Mouse (Mus musculus) ES-E14 (cell line): ENCODE data around the gene Dicer1. TPM values are rescaled to one million over a fixed set of nuclear protein-coding genes. Genes with fewer than 3 reads are reported as not detected.
"Not testable (repeated sequence)": the region's sequence is repeated elsewhere in the genome, so short reads cannot be mapped to it uniquely, and the experiment has no call there.

Experiments used
- DNase-seq: peaks from one replicate; pipeline ENCODE4 v3.0.0-alpha.2; 2013; ENCODE audit warnings: low read depth, low spot score
- H3K27ac ChIP-seq: 2 replicates; pipeline ENCODE4 v1.5.1; 2012; ENCODE audit warnings: low read depth, mild to moderate bottlenecking, low read length, moderate library complexity, mixed read lengths; ENCODE audit not compliant: poor library complexity, insufficient read depth, severe bottlenecking
- H3K36me3 ChIP-seq: 2 replicates; pipeline ENCODE4 v1.6.1; 2012; ENCODE audit warnings: mild to moderate bottlenecking, low read length, moderate library complexity, mixed read lengths; ENCODE audit not compliant: control insufficient read depth, poor library complexity, insufficient read depth, severe bottlenecking
- H3K4me1 ChIP-seq, 2 experiments: fragments of 150-350 bp in 1 of 2; sonication (generic) in 1 of 2; 2 replicates each; pipeline ENCODE4 v1.6.1; 2012; ENCODE audit warnings: low read length in 2 of 2, mild to moderate bottlenecking in 1 of 2, mixed read lengths in 1 of 2; ENCODE audit not compliant: control insufficient read depth in 2 of 2, insufficient read depth in 2 of 2, poor library complexity in 1 of 2
- H3K4me3 ChIP-seq, 2 experiments: fragments of 150-350 bp in 1 of 2; sonication (generic) in 1 of 2; 2 replicates each; pipeline ENCODE4 v1.5.1; 2012; ENCODE audit warnings: low read length in 2 of 2, low read depth in 1 of 2, mild to moderate bottlenecking in 1 of 2, mixed read lengths in 1 of 2; ENCODE audit not compliant: insufficient read depth in 1 of 2, poor library complexity in 1 of 2, severe bottlenecking in 1 of 2
- H3K9ac ChIP-seq: 2 replicates; pipeline ENCODE4 v1.6.1; 2012; ENCODE audit warnings: low read depth, mild to moderate bottlenecking, low read length, mixed read lengths; ENCODE audit not compliant: poor library complexity, insufficient read depth, severe bottlenecking
- H3K9me3 ChIP-seq: fragments of 150-350 bp; sonication (generic); 2 replicates; pipeline ENCODE4 v1.6.1; 2012; ENCODE audit warnings: low read depth, mild to moderate bottlenecking, low read length; ENCODE audit not compliant: control insufficient read depth, insufficient read depth
- CHD2 ChIP-seq: IDR thresholded peaks from 2 replicates; pipeline ENCODE4 v1.6.1; 2014; ENCODE audit warnings: mild to moderate bottlenecking, low read depth, low read length, inconsistent platforms
- HCFC1 ChIP-seq: IDR thresholded peaks from 2 replicates; pipeline ENCODE4 v1.6.1; 2012; ENCODE audit warnings: low read length, inconsistent platforms, borderline replicate concordance; ENCODE audit not compliant: insufficient read depth
- MAFK ChIP-seq: IDR thresholded peaks from 2 replicates; pipeline ENCODE4 v1.6.1; 2014; ENCODE audit warnings: mild to moderate bottlenecking, low read depth, low read length, inconsistent platforms; ENCODE audit not compliant: insufficient read depth
- ZC3H11A ChIP-seq: IDR thresholded peaks from 2 replicates; pipeline ENCODE4 v1.6.1; 2012; ENCODE audit warnings: low read depth, mild to moderate bottlenecking, inconsistent platforms, low read length, borderline replicate concordance
- ZNF384 ChIP-seq: IDR thresholded peaks from 2 replicates; pipeline ENCODE4 v1.6.1; 2012; ENCODE audit warnings: low read depth, low read length, inconsistent platforms
- in situ Hi-C, 2 experiments: fragments of 600-800 bp; cut with MboI; formaldehyde crosslinking; loops; one replicate each; pipeline ENCODE4 v1.15.1; 2025; ENCODE audit warnings: low sequenced_read_pairs in 2 of 2, inconsistent platforms in 1 of 2; ENCODE audit not compliant: unreplicated experiment in 2 of 2
- total RNA-seq: library from RNA; depleted of rRNA; stranded (reverse); fragments of 300-350 nt; gene quantifications from 2 replicates; pipeline ENCODE4 v1.2.3, GENCODE M21; 2012

Dicer1 gene
- total RNA-seq, 1 experiment, result 51.9 TPM

DNA sequence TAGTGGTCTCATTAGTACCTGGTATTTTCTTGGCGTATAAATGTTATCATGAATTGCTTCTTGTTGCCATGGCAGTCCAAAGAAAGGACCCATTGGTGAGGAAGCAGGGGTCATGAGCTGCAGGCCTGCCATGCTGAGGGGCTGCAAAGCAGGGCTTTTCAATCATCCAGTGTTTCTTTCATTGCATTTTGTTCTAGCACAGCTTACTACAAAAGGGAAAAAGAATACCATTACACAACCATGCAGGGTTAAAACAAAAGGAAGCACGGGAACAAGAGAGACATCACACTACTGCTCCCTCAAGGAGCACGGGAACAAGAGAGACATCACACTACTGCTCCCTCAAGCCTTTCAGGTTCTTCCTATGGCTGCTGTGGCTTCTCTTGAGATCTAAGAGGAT is 20.0 kb downstream of the Dicer1 start:
- H3K4me3 ChIP-seq, result no peak overlapping the region
- peaks cover 0 to 2% of the 10 kb centered on the region in 2 experiments; a peak in 1 of 4 replicates for H3K4me1 ChIP-seq
- DNase-seq, result no peak
- H3K9me3 ChIP-seq, result no peaks in the 10 kb centered on the region
- H3K9ac ChIP-seq, result no peak overlapping the region
- TF ChIP-seq CHD2, result no peak
- H3K27ac ChIP-seq, result no peak overlapping the region
- in situ Hi-C loops, result no loop called here
- H3K36me3 ChIP-seq, result peaks cover 28% of the 10 kb centered on the region

DNA sequence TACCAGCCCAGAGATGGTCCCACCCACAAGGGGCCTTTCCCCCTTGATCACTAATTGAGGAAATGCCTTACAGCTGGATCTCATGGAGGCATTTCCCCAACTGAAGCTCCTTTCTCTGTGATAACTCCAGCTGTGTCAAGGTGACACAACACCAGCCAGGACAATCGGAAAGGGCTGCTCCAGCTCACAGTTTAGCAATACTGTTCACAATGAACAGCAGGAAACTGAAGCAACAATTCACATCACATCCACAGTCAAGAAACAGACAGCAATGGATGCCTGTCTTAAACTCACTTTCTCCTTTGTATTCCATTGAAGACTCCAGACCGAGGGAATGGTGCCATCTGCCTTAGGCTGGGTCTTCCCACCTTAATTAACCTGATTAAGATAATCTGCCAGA is 25.3 kb downstream of the Dicer1 start:
- H3K9me3 ChIP-seq, in situ Hi-C loops, H3K4me1 ChIP-seq, H3K9ac ChIP-seq, H3K4me3 ChIP-seq, DNase-seq, H3K27ac ChIP-seq: not testable (repeated sequence)
- peaks cover 33% of the 10 kb centered on the region for H3K36me3 ChIP-seq

DNA sequence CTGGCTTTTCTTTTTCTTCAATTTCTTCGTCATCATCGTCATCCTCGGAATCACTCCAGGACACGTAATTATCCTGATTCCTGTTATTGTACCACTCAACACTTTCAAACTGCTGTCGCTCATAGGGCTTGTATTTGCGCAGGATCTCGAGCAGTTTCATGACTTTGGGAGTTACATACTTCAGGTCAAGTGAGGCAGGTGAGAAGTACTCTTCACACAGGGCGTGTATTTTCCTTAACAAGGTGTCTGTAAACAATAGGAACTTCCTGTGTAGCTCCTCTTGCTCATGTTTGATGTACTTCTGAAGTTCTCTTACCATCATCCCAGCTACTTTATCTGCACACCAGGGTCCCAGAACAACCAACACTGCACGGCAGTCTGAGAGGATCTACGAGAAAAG is 29.7 kb downstream of the Dicer1 start:
- peaks cover 0 to 9% of the 10 kb centered on the region in 2 experiments; a peak in 1 of 4 replicates for H3K4me1 ChIP-seq
- H3K9me3 ChIP-seq, result no peaks in the 10 kb centered on the region
- H3K36me3 ChIP-seq, result peaks cover 16% of the 10 kb centered on the region
- no peak for DNase-seq
- TF ChIP-seq HCFC1 (no peak), CHD2 (no peak), ZNF384 (no peak), ZC3H11A (no peak), MAFK (no peak)
- no peak overlapping the region for H3K4me3 ChIP-seq
- H3K27ac ChIP-seq, result no peak overlapping the region
- no peak overlapping the region for H3K9ac ChIP-seq
- in situ Hi-C loops, result no loop called here

DNA sequence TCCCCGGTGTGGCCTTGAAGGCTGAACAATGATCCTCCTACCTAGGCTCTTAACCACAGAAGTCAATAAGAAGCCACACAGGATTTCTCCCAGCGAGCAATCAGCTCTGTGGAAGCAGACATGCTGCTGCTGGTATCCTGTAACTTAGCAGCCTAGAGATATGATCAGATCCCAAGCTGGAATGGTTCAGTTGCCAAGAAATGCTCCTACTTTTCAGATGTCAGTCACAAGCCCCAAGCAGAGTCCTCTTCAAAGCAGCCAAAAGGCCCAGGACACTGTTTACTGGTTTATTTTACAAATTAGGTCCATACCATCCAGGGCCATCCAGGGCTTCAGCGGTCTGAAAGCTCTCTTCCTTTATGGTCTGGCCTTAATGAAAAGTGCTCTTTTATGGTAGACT is 30.7 kb downstream of the Dicer1 start:
- Histone ChIP-seq H3K4me1 (peaks cover 0 to 9% of the 10 kb centered on the region in 2 experiments; a peak in 1 of 4 replicates), H3K36me3 (peaks cover 19% of the 10 kb centered on the region), H3K4me3 (no peak overlapping the region), H3K27ac (no peak overlapping the region), H3K9ac (no peak overlapping the region), H3K9me3 (no peaks in the 10 kb centered on the region)
- in situ Hi-C loops, result no loop called here
- DNase-seq, result no peak
- TF ChIP-seq CHD2 (no peak), ZNF384 (no peak), ZC3H11A (no peak), HCFC1 (no peak), MAFK (no peak)

DNA sequence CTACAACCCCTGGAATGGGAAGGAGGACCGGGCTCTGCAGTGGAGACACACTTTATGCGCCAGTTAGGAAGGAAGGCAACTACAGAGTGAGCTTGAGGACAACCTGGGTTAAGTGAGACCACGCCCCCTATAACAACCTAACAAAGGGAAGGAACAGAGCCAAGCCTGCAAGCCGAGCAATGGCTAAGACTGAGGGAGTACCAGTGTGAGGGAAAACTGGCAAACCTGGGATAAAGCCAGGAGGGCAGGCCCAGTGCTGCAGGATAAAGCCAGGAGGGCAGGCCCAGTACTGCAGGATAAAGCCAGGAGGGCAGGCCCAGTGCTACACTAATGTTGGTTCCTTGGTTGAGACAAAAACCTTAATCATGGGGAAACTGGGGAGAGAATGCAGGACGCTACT is 32.8 kb downstream of the Dicer1 start:
- DNase-seq, result no peak
- in situ Hi-C loops, result no loop called here
- Histone ChIP-seq H3K9ac (peak overlapping the region; percentile 22; the same call in 1 of the 2 replicates), H3K4me1 (peaks cover 0 to 9% of the 10 kb centered on the region in 2 experiments; a peak in 1 of 4 replicates), H3K4me3 (no peak overlapping the region), H3K27ac (no peak overlapping the region), H3K36me3 (peaks cover 19% of the 10 kb centered on the region), H3K9me3 (no peaks in the 10 kb centered on the region)
- TF ChIP-seq HCFC1 (no peak), CHD2 (no peak), ZC3H11A (no peak), ZNF384 (no peak), MAFK (no peak)
